Mouse (Mus musculus) cerebellum, adult 2 months (tissue): Measurements from ENCODE around the gene Tango6. TPM values are rescaled to one million over a fixed set of nuclear protein-coding genes. Genes with fewer than 3 reads are reported as not detected.

Experiments
- DNase-seq, 2 experiments: peaks; one replicate each; pipeline ENCODE4 v3.0.0; 2021
- H3K27ac ChIP-seq: fragments of 200-500 bp; 2 replicates; pipeline ENCODE4 v1.5.1; 2012; ENCODE audit warnings: low read length, control low read depth, inconsistent platforms; ENCODE audit not compliant: insufficient read depth
- H3K27me3 ChIP-seq: fragments of 200-500 bp; 2 replicates; pipeline ENCODE4 v1.6.1; 2012; ENCODE audit warnings: inconsistent platforms, mild to moderate bottlenecking, low read length, moderate library complexity; ENCODE audit not compliant: control insufficient read depth, insufficient read depth
- H3K4me1 ChIP-seq: fragments of 200-500 bp; 2 replicates; pipeline ENCODE4 v1.6.1; 2011; ENCODE audit warnings: low read length; ENCODE audit not compliant: control insufficient read depth, insufficient read depth
- H3K4me3 ChIP-seq: fragments of 200-500 bp; replicated peaks from 2 replicates; pipeline ENCODE3; 2011; ENCODE audit warnings: mild to moderate bottlenecking, low read depth, low read length, control low read depth; ENCODE audit not compliant: insufficient read depth
- CTCF ChIP-seq: fragments of 200-500 bp; IDR thresholded peaks from 2 replicates; pipeline ENCODE4 v1.5.1; 2011; ENCODE audit warnings: low read depth, mild to moderate bottlenecking, control low read depth, low read length, moderate library complexity, borderline replicate concordance; ENCODE audit not compliant: insufficient read depth
- POLR2A ChIP-seq: fragments of 200-500 bp; IDR thresholded peaks from 2 replicates; pipeline ENCODE4 v1.6.1; 2011; ENCODE audit warnings: low read length, control low read depth, borderline replicate concordance; ENCODE audit not compliant: insufficient read depth
- WGBS: fragments of 180-500 bp; shearing (Covaris S2); methylation state at CpG from one replicate; pipeline ENCODE4 v1.1.7; 2018; 5-methylcytosine and 5-hydroxymethylcytosine counted together
- polyA plus RNA-seq: library from polyadenylated mRNA; depleted of rRNA; stranded (reverse); fragments of >200 nt; gene quantifications from 2 replicates; pipeline ENCODE4 v1.2.3, GENCODE M21; 2012; rRNA removed

The Tango6 gene
- polyA plus RNA-seq, 1 experiment: 5.3 TPM

- Histone ChIP-seq H3K27ac (0 out of 2 replicates have a peak overlapping the region, but pooled peaks have one; percentile 77), H3K4me1 (peaks cover 5% of the 10 kb centered on the region; the same call in 1 of the 2 replicates), H3K27me3 (no peaks in the 10 kb centered on the region), H3K4me3 (peak overlapping the region; percentile 87)
- no peak for TF ChIP-seq CTCF
- no peak for TF ChIP-seq POLR2A
- no peak for DNase-seq
- WGBS: 2% methylated on average over 15 of the region's 15 CpGs
These were observed 209.4 kb downstream of the Tango6 start for GRCm38 (mm10) chr8:106892210-106892805.

- DNase-seq: no peak
- Histone ChIP-seq H3K27me3 (no peaks in the 10 kb centered on the region), H3K27ac (peak overlapping the region; percentile 77; the same call in 1 of the 2 replicates), H3K4me3 (peak overlapping the region; percentile 87), H3K4me1 (peaks cover 5% of the 10 kb centered on the region; the same call in 1 of the 2 replicates)
- TF ChIP-seq POLR2A (no peak), CTCF (no peak)
- WGBS: under 1% methylated on average over 54 of the region's 57 CpGs
These were observed 210.1 kb downstream of the Tango6 start for GRCm38 (mm10) chr8:106892806-106893451.

- peaks cover 5% of the 10 kb centered on the region; the same call in 1 of the 2 replicates for H3K4me1 ChIP-seq
- 1% methylated on average over 63 of the region's 63 CpGs for WGBS
- peak; percentile 88 for DNase-seq
- peak within 1 kb of the TSS; percentile 77; the same call in 1 of the 2 replicates for H3K27ac ChIP-seq
- H3K4me3 ChIP-seq: peak within 1 kb of the TSS; percentile 87
- H3K27me3 ChIP-seq: no peaks in the 10 kb centered on the region
- TF ChIP-seq POLR2A: peak; percentile 71
- no peak for TF ChIP-seq CTCF
These were observed 210.8 kb downstream of the Tango6 start, which contains the start of gene Utp4 for GRCm38 (mm10) chr8:106893481-106894156. Utp4 (plus strand) TSS chr8:106893636.

GRCm38 (mm10) chr8:106899473-106899872 is 216.6 kb downstream of the Tango6 start:
- peaks cover under 1% of the 10 kb centered on the region; the same call in 1 of the 2 replicates for H3K4me1 ChIP-seq
- H3K27me3 ChIP-seq: no peaks in the 10 kb centered on the region
- TF ChIP-seq CTCF: no peak
- no peak for TF ChIP-seq POLR2A
- no peak for DNase-seq
- WGBS: 78% methylated on average over 5 of the region's 5 CpGs
- no peak overlapping the region for H3K4me3 ChIP-seq
- H3K27ac ChIP-seq: no peak overlapping the region

Other genes with a start within 250 kb of the Tango6 start
- not detected in 2 replicates for gene 6030452D12Rik, start 182.5 kb upstream of the Tango6 start, polyA plus RNA-seq
- gene Cdh3, start 172.2 kb upstream of the Tango6 start, polyA plus RNA-seq: 0.64 and 0.93 TPM in 2 replicates
- gene Gm10073, start 109.6 kb upstream of the Tango6 start, polyA plus RNA-seq: 35.6 and 40.9 TPM in 2 replicates
- 3.1 and 4.1 TPM in 2 replicates for gene Cdh1, start 79.7 kb upstream of the Tango6 start, polyA plus RNA-seq
- 1.5 and 1.7 TPM in 2 replicates for gene Has3, start 187.2 kb downstream of the Tango6 start, polyA plus RNA-seq
- 24.7 and 26.3 TPM in 2 replicates for gene Utp4, start 210.6 kb downstream of the Tango6 start, polyA plus RNA-seq